In the genomic region with DNA sequence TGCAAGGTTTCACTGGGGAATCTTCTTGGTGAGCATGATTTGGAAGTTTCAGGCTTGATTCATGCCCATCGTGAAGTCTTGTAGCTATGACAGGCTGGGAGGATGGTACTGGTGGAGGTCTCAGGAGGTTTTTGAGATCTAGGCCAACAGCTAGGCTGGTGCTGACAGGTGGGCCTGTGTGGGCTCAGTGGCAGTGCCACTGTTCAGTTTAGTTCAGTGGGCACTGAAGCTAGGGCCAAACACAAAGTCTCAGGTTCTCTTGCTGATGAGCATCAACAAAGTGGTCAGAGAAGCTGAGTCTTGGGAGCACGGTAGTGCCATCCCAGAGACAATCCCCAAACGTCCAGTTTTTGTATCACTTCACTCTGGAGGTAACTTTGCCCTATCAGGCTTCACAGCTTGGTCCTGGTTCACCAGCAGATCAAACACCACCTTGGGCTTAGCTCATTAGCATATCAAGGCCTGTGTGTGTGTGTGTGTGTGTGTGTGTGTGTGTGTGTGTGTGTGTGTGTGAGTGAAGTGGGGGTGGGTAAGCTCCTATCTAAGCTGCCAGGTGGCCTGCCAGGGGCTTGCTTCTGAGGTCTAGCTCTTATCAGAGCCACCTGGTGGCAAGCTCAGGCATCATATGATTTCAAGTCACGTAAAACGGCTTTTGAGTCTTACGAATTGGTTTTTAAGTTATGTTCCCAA, we compare ENCODE assay signal across 9 mouse cellular contexts. TPM values are rescaled to one million over a fixed set of nuclear protein-coding genes. Genes with fewer than 3 reads are reported as not detected.
DNase-seq lines count a peak whose midpoint lies in the region; ATAC-seq and TF ChIP-seq lines count a peak whose summit lies in the region.
"Had no signal": no experiment of that assay in that cellular context is flagged by ENCODE, and none has a peak within 500 bp of the region (broad histone marks: within the 10 kb centered on the region; RNA-seq: fewer than 3 reads in every experiment).

No protein-coding gene starts in this region.

- H3K27ac ChIP-seq in left cerebral cortex, adult 2 months = no peak overlapping the region
- H3K27ac ChIP-seq: gastrocnemius, adult 2 months; hindbrain, embryonic 14.5 days had no signal

- no peak for DNase-seq in left cerebral cortex, adult 2 months (ENCODE audit: extremely low spot score in 1 of 2, low spot score in 2 of 2)
- DNase-seq in left cerebral cortex, adult 9 months (ENCODE audit: low spot score in 2 of 2) = no peak
- peak; percentile 6 for DNase-seq in skeletal muscle tissue, adult 2 months (ENCODE audit: low read depth, low spot score)
- DNase-seq in yolk sac, embryonic 10.5 days (ENCODE audit: low spot score) = peak; percentile 47
- no peak for DNase-seq in layer of hippocampus, postnatal 25 days (ENCODE audit: extremely low spot score in 1 of 2, low spot score in 1 of 2)
- DNase-seq in testis, postnatal 14 days (ENCODE audit: low spot score) = no peak
- DNase-seq: gastrocnemius, adult 2 months had no signal

- ATAC-seq in erythroblast, adult 5-6 weeks (replicated peaks; ENCODE audit: low FRiP score, poor library complexity, severe bottlenecking) = peak; percentile 87

- intact Hi-C loops in left cerebral cortex, adult 2 months (cut with DNase I) = loop anchor here (5.0 kb wide), 1 partner anchor 213 kb away; no protein-coding TSS in a partner anchor

- peak; percentile 15 for TF ChIP-seq CTCF in left cerebral cortex, adult 2 months (IDR thresholded peaks at IDR 0.05)

- no peak overlapping the region for H3K4me3 ChIP-seq in left cerebral cortex, adult 2 months
- H3K4me3 ChIP-seq: gastrocnemius, adult 2 months had no signal

RNA-seq across cellular contexts. Expression of a gene that starts 18.0 kb away (rescaled TPM):
- total RNA-seq in left cerebral cortex, adult 2 months (2021) = 10 to 100 TPM; 76.9 to 78.0 TPM
- not detected in 2 replicates for total RNA-seq in erythroblast, adult 5-6 weeks (2015; ENCODE audit: low replicate concordance)
- not detected in 2 replicates for total RNA-seq in erythroblast, adult 5-6 weeks (2017; ENCODE audit: low replicate concordance)
- total RNA-seq in layer of hippocampus, postnatal 25 days (2021) = 10 to 100 TPM; 64.2 to 66.6 TPM
- total RNA-seq: gastrocnemius, adult 2 months had no signal

Comparison
In these comparisons a context has a peak if more than half of its experiments do, and no peak if none do; other contexts are left out.
1. DNase-seq: peak in skeletal muscle tissue, adult 2 months (single experiment) and yolk sac, embryonic 10.5 days (single experiment); none in left cerebral cortex, adult 2 months (0 of 2), left cerebral cortex, adult 9 months (0 of 2), layer of hippocampus, postnatal 25 days (0 of 2) and testis, postnatal 14 days (single experiment).
2. RNA of a gene that starts 18.0 kb away (total RNA-seq): 76.9 to 78.0 TPM in left cerebral cortex, adult 2 months and 64.2 to 66.6 TPM in layer of hippocampus, postnatal 25 days; not detected in erythroblast, adult 5-6 weeks; every median in the first group is over 10 times any median in the second.